ENCODE assay signal across 30 mouse cellular contexts in the genomic region with DNA sequence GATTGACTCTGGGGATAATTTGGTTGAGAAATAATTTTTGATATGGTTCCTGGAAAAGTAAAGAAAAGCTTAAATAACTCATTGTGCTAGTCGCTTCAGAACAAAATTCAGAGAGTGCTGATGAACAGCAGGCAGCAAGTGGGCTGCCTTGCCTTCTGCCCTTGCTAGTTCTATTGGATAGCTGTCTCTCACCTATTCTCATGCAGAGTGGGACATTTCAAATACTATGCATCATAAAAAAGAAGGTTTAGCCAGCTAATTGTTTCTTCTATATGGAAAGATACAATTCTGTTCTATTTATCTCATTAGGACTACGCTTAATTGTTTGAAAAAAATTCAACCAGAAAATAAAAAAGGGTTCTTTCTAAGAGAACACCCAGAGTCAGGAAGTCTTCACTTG.
"Had no signal": no experiment of that assay in that cellular context is flagged by ENCODE, and none has a peak within 500 bp of the region (broad histone marks: within the 10 kb centered on the region; RNA-seq: fewer than 3 reads in every experiment).

No protein-coding gene starts in this region.

- H3K4me1 ChIP-seq: limb, embryonic 12.5 days; limb, embryonic 13.5 days; limb, embryonic 15.5 days; liver, embryonic 12.5 days; liver, embryonic 13.5 days; liver, embryonic 15.5 days; lung, embryonic 15.5 days; megakaryocyte, embryonic 14.5 days; midbrain, embryonic 10.5 days; midbrain, embryonic 12.5 days; midbrain, embryonic 13.5 days; midbrain, embryonic 15.5 days; neural tube, embryonic 12.5 days had no signal

- DNase-seq: left cerebral cortex, postnatal 4 days; liver; liver, embryonic 13.5 days; liver, postnatal 0 days; lung, adult 18-20 months; lung, adult 2 months; lung, embryonic 14.5 days; lung, postnatal 10 days; lung, postnatal 14 days; lung, postnatal 36 days; lung, postnatal 4 days; midbrain, embryonic 14.5 days had no signal

- H3K9ac ChIP-seq: limb, embryonic 12.5 days; limb, embryonic 13.5 days; limb, embryonic 15.5 days; liver, embryonic 12.5 days; liver, embryonic 13.5 days; liver, embryonic 14.5 days; liver, embryonic 15.5 days; liver, postnatal 0 days; lung, embryonic 14.5 days; lung, embryonic 15.5 days; midbrain, embryonic 12.5 days; midbrain, embryonic 13.5 days; midbrain, embryonic 15.5 days; neural tube, embryonic 12.5 days had no signal

- H3K9me3 ChIP-seq: limb, embryonic 10.5 days; limb, embryonic 12.5 days; limb, embryonic 13.5 days; limb, embryonic 15.5 days; liver, embryonic 12.5 days; liver, embryonic 13.5 days; liver, embryonic 15.5 days; lung, embryonic 15.5 days; megakaryocyte, embryonic 14.5 days; midbrain, embryonic 10.5 days; midbrain, embryonic 12.5 days; midbrain, embryonic 13.5 days; midbrain, embryonic 15.5 days; neural tube, embryonic 12.5 days had no signal

- H3K36me3 ChIP-seq: limb, embryonic 10.5 days; limb, embryonic 12.5 days; limb, embryonic 13.5 days; limb, embryonic 15.5 days; liver, embryonic 12.5 days; liver, embryonic 13.5 days; liver, embryonic 15.5 days; lung, embryonic 15.5 days; midbrain, embryonic 10.5 days; midbrain, embryonic 12.5 days; midbrain, embryonic 13.5 days; midbrain, embryonic 15.5 days; neural tube, embryonic 12.5 days had no signal

- H3K4me3 ChIP-seq: limb, embryonic 10.5 days; limb, embryonic 12.5 days; limb, embryonic 13.5 days; limb, embryonic 15.5 days; liver, embryonic 12.5 days; liver, embryonic 13.5 days; liver, embryonic 15.5 days; lung, embryonic 15.5 days; megakaryocyte, embryonic 14.5 days; midbrain, embryonic 10.5 days; midbrain, embryonic 12.5 days; midbrain, embryonic 13.5 days; midbrain, embryonic 15.5 days; myocyte; neural tube, embryonic 12.5 days had no signal

- H3K27ac ChIP-seq: limb, embryonic 10.5 days; limb, embryonic 12.5 days; limb, embryonic 13.5 days; limb, embryonic 15.5 days; liver, embryonic 12.5 days; liver, embryonic 13.5 days; liver, embryonic 14.5 days; liver, embryonic 15.5 days; lung, embryonic 15.5 days; macrophage; midbrain, embryonic 10.5 days; midbrain, embryonic 12.5 days; midbrain, embryonic 13.5 days; midbrain, embryonic 15.5 days; neural tube, embryonic 12.5 days had no signal

- ATAC-seq: liver, embryonic 12.5 days; liver, postnatal 0 days; lung, postnatal 0 days; midbrain, embryonic 13.5 days; midbrain, embryonic 15.5 days; midbrain, embryonic 16.5 days had no signal
